Mouse (Mus musculus): Measurements from ENCODE around the gene Ssna1. TPM values are rescaled to one million over a fixed set of nuclear protein-coding genes. Genes with fewer than 3 reads are reported as not detected.

The Ssna1 gene
- polyA plus RNA-seq, 1 experiment from 2014 or later: 216 TPM

- Histone ChIP-seq H3K9me3 (no peaks in the 10 kb centered on the region), H3K27ac (no peak overlapping the region), H3K27me3 (peaks cover 27% of the 10 kb centered on the region), H3K36me3 (no peaks in the 10 kb centered on the region), H3K9ac (replicated peaks) (no peak overlapping the region), H3K4me2 (replicated peaks) (no peak overlapping the region), H3K4me1 (replicated peaks) (no peaks in the 10 kb centered on the region), H3K4me3 (replicated peaks) (no peak overlapping the region)
- no peak for ATAC-seq
- 75% methylated on average over 5 of the region's 5 CpGs for WGBS
Measured at GRCm38 (mm10) chr2:25234551-25235220, 37.6 kb downstream of the Ssna1 start.

GRCm38 (mm10) chr2:25234050-25234449 is 38.2 kb downstream of the Ssna1 start, which contains the start of gene Slc34a3:
Gene Slc34a3 (minus strand): TSS chr2:25234364.
- 86% methylated on average over 3 of the region's 3 CpGs for WGBS
- no peak within 1 kb of the TSS for H3K27ac ChIP-seq
- no peaks in the 10 kb centered on the region for H3K36me3 ChIP-seq
- no peak for ATAC-seq
- no peaks in the 10 kb centered on the region for H3K9me3 ChIP-seq
- peaks cover under 1% of the 10 kb centered on the region; the same call in 1 of the 2 replicates for H3K4me1 ChIP-seq (replicated peaks)
- peaks cover 27% of the 10 kb centered on the region for H3K27me3 ChIP-seq
- no peak within 1 kb of the TSS for H3K4me3 ChIP-seq (replicated peaks)
- H3K4me2 ChIP-seq (replicated peaks): no peak within 1 kb of the TSS
- H3K9ac ChIP-seq (replicated peaks): no peak within 1 kb of the TSS; the same call in 1 of the 2 replicates

GRCm38 (mm10) chr2:25233421-25233820 is 38.8 kb downstream of the Ssna1 start:
- Histone ChIP-seq H3K4me1 (replicated peaks) (peaks cover 7% of the 10 kb centered on the region; the same call in 1 of the 2 replicates), H3K4me3 (replicated peaks) (no peak overlapping the region), H3K9me3 (no peaks in the 10 kb centered on the region), H3K27me3 (peaks cover 26% of the 10 kb centered on the region), H3K9ac (replicated peaks) (no peak overlapping the region; the same call in 1 of the 2 replicates), H3K4me2 (replicated peaks) (no peak overlapping the region), H3K36me3 (no peaks in the 10 kb centered on the region), H3K27ac (no peak overlapping the region)
- 84% methylated on average over 4 of the region's 4 CpGs for WGBS
- ATAC-seq: no peak

GRCm38 (mm10) chr2:25231038-25231437 is 41.2 kb downstream of the Ssna1 start:
- Histone ChIP-seq H3K9ac (replicated peaks) (no peak overlapping the region; the same call in 1 of the 2 replicates), H3K27ac (no peak overlapping the region), H3K4me3 (replicated peaks) (no peak overlapping the region), H3K4me2 (replicated peaks) (no peak overlapping the region), H3K4me1 (replicated peaks) (peaks cover 7% of the 10 kb centered on the region; the same call in 1 of the 2 replicates), H3K9me3 (no peaks in the 10 kb centered on the region), H3K27me3 (peaks cover 7% of the 10 kb centered on the region; the same call in 1 of the 2 replicates), H3K36me3 (no peaks in the 10 kb centered on the region)
- ATAC-seq: no peak
- 50% methylated on average over 12 of the region's 12 CpGs for WGBS

- ATAC-seq: no peak
- H3K36me3 ChIP-seq: no peaks in the 10 kb centered on the region
- peaks cover 9% of the 10 kb centered on the region for H3K4me1 ChIP-seq (replicated peaks)
- H3K27ac ChIP-seq: no peak overlapping the region
- no peak overlapping the region for H3K9ac ChIP-seq (replicated peaks)
- H3K4me3 ChIP-seq (replicated peaks): no peak overlapping the region
- H3K4me2 ChIP-seq (replicated peaks): no peak overlapping the region
- WGBS: 90% methylated on average over 7 of the region's 7 CpGs
- H3K9me3 ChIP-seq: no peaks in the 10 kb centered on the region
- H3K27me3 ChIP-seq: peaks cover 6% of the 10 kb centered on the region; the same call in 1 of the 2 replicates
Measured at GRCm38 (mm10) chr2:25230581-25230980, 41.7 kb downstream of the Ssna1 start.

- no peak overlapping the region for H3K9ac ChIP-seq (replicated peaks)
- no peak overlapping the region for H3K4me2 ChIP-seq (replicated peaks)
- peaks cover 12% of the 10 kb centered on the region for H3K4me1 ChIP-seq (replicated peaks)
- no peak overlapping the region for H3K4me3 ChIP-seq (replicated peaks)
- 86% methylated on average over 5 of the region's 5 CpGs for WGBS
- H3K9me3 ChIP-seq: no peaks in the 10 kb centered on the region
- ATAC-seq: no peak
- peaks cover 6% of the 10 kb centered on the region; the same call in 1 of the 2 replicates for H3K27me3 ChIP-seq
- no peaks in the 10 kb centered on the region for H3K36me3 ChIP-seq
- no peak overlapping the region for H3K27ac ChIP-seq
Measured at GRCm38 (mm10) chr2:25229582-25229981, 42.7 kb downstream of the Ssna1 start.

- Histone ChIP-seq H3K4me1 (replicated peaks) (peaks cover 12% of the 10 kb centered on the region), H3K27ac (no peak overlapping the region), H3K36me3 (no peaks in the 10 kb centered on the region), H3K9ac (replicated peaks) (no peak overlapping the region), H3K9me3 (no peaks in the 10 kb centered on the region), H3K4me3 (replicated peaks) (no peak overlapping the region), H3K4me2 (replicated peaks) (0 out of 2 replicates have a peak overlapping the region, but pooled peaks have one; percentile 33), H3K27me3 (peaks cover 6% of the 10 kb centered on the region; the same call in 1 of the 2 replicates)
- no peak for ATAC-seq
- 74% methylated on average over 6 of the region's 6 CpGs for WGBS
Measured at GRCm38 (mm10) chr2:25228995-25229530, 43.2 kb downstream of the Ssna1 start.

GRCm38 (mm10) chr2:25228431-25228889 is 43.8 kb downstream of the Ssna1 start:
- H3K27me3 ChIP-seq: peaks cover 5% of the 10 kb centered on the region; the same call in 1 of the 2 replicates
- peak overlapping the region; percentile 49 for H3K27ac ChIP-seq
- H3K36me3 ChIP-seq: no peaks in the 10 kb centered on the region
- 0 out of 2 replicates have a peak overlapping the region, but pooled peaks have one; percentile 2 for H3K4me3 ChIP-seq (replicated peaks)
- H3K9ac ChIP-seq (replicated peaks): no peak overlapping the region
- ATAC-seq: no peak
- under 1% methylated on average over 7 of the region's 7 CpGs for WGBS
- no peaks in the 10 kb centered on the region for H3K9me3 ChIP-seq
- peaks cover 16% of the 10 kb centered on the region for H3K4me1 ChIP-seq (replicated peaks)
- H3K4me2 ChIP-seq (replicated peaks): peak overlapping the region; percentile 33

GRCm38 (mm10) chr2:25227406-25227805 is 44.8 kb downstream of the Ssna1 start:
- Histone ChIP-seq H3K4me2 (replicated peaks) (no peak overlapping the region), H3K27ac (no peak overlapping the region), H3K9me3 (no peaks in the 10 kb centered on the region), H3K27me3 (no peaks in the 10 kb centered on the region), H3K4me3 (replicated peaks) (no peak overlapping the region), H3K4me1 (replicated peaks) (peaks cover 23% of the 10 kb centered on the region), H3K36me3 (no peaks in the 10 kb centered on the region), H3K9ac (replicated peaks) (no peak overlapping the region)
- ATAC-seq: no peak
- WGBS: 93% methylated on average over 4 of the region's 4 CpGs

- peaks cover 5% of the 10 kb centered on the region for H3K36me3 ChIP-seq
- no peak for ATAC-seq
- no peak overlapping the region for H3K27ac ChIP-seq
- H3K4me3 ChIP-seq (replicated peaks): no peak overlapping the region
- H3K9ac ChIP-seq (replicated peaks): no peak overlapping the region
- H3K27me3 ChIP-seq: no peaks in the 10 kb centered on the region
- 78% methylated on average over 5 of the region's 5 CpGs for whole genome bisulfite sequencing
- H3K9me3 ChIP-seq: no peaks in the 10 kb centered on the region
- H3K4me1 ChIP-seq (replicated peaks): peaks cover 23% of the 10 kb centered on the region
- no peak overlapping the region for H3K4me2 ChIP-seq (replicated peaks)
Measured at GRCm38 (mm10) chr2:25226864-25227263, 45.4 kb downstream of the Ssna1 start.

GRCm38 (mm10) chr2:25225811-25226379 is 46.3 kb downstream of the Ssna1 start:
- Histone ChIP-seq H3K4me1 (replicated peaks) (peaks cover 26% of the 10 kb centered on the region), H3K36me3 (peaks cover 13% of the 10 kb centered on the region), H3K4me2 (replicated peaks) (peak overlapping the region; percentile 55), H3K9me3 (no peaks in the 10 kb centered on the region), H3K9ac (replicated peaks) (peak overlapping the region; percentile 72; the same call in 1 of the 2 replicates), H3K27me3 (no peaks in the 10 kb centered on the region), H3K27ac (peak overlapping the region; percentile 96), H3K4me3 (replicated peaks) (peak overlapping the region; percentile 48; the same call in 1 of the 2 replicates)
- no peak for ATAC-seq
- WGBS: 73% methylated on average over 8 of the region's 8 CpGs

Measured in midbrain, embryonic 13.5 days (tissue).